Mouse (Mus musculus): ENCODE measurements at regions not wholly inside any gene's neighbourhood (a gene's known extent, or its start where the extent isn't known, plus 50 kb on each side); places are given as distances from the start of the nearest gene placed in this dataset.

- H3K4me1 ChIP-seq = no peaks in the 10 kb centered on the region
- ATAC-seq = no peak
- H3K9ac ChIP-seq = no peak overlapping the region
- H3K27ac ChIP-seq = no peak overlapping the region
- H3K27me3 ChIP-seq (replicated peaks) = no peaks in the 10 kb centered on the region
- no peaks in the 10 kb centered on the region for H3K36me3 ChIP-seq
- H3K4me2 ChIP-seq = no peak overlapping the region
- H3K9me3 ChIP-seq (replicated peaks) = no peaks in the 10 kb centered on the region
- 64% methylated on average over 7 of the region's 7 CpGs for WGBS (ENCODE audit: insufficient replicate concordance)
- H3K4me3 ChIP-seq = no peak overlapping the region
These were observed 233.6 kb upstream of the Gm15217 start for GRCm38 (mm10) chr14:46145584-46145983.

DNA sequence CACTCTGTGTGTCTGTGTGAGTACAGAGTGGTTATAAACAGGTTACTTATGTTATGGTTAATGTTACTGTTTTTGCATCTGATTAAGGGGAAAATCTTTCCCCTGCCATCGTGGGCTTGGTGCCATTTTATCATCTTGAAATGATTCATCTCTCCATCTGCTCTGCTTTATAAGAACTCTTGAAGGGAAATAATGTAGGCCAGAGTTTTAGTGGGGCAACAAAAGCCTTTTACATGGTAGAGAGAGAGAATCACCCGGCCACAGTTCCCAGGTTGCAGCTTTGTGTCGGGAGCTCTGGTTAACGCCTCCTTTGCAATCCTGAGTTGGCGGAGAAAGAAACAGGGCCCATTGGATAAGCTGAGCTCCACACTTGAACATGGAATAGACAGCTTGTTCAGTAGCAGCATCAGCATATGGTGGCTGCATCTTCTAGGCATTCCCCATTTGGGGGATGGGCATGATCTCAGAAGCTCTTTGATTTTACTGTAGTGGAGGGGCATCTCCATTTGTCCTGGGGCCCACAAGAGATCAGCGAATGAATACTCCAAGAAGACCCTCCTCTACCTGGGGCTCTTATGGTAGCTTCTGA, 230.0 kb upstream of the Gm15217 start:
- Histone ChIP-seq H3K9me3 (replicated peaks) (no peaks in the 10 kb centered on the region), H3K4me1 (no peaks in the 10 kb centered on the region), H3K9ac (no peak overlapping the region), H3K27ac (no peak overlapping the region), H3K36me3 (no peaks in the 10 kb centered on the region), H3K27me3 (replicated peaks) (no peaks in the 10 kb centered on the region), H3K4me3 (no peak overlapping the region), H3K4me2 (no peak overlapping the region)
- 65% methylated on average over 6 of the region's 6 CpGs for WGBS (ENCODE audit: insufficient replicate concordance)
- ATAC-seq = no peak

- no peaks in the 10 kb centered on the region for H3K36me3 ChIP-seq
- H3K4me1 ChIP-seq = no peaks in the 10 kb centered on the region
- no peak overlapping the region for H3K4me2 ChIP-seq
- no peak overlapping the region for H3K4me3 ChIP-seq
- WGBS (ENCODE audit: insufficient replicate concordance) = 52% methylated on average over 2 of the region's 2 CpGs
- no peaks in the 10 kb centered on the region for H3K9me3 ChIP-seq (replicated peaks)
- H3K27me3 ChIP-seq (replicated peaks) = no peaks in the 10 kb centered on the region
- no peak for ATAC-seq
- H3K9ac ChIP-seq = no peak overlapping the region
- no peak overlapping the region for H3K27ac ChIP-seq
These were observed 220.5 kb upstream of the Gm15217 start for GRCm38 (mm10) chr14:46158741-46159140.

- Histone ChIP-seq H3K4me1 (no peaks in the 10 kb centered on the region), H3K9ac (no peak overlapping the region), H3K27me3 (replicated peaks) (no peaks in the 10 kb centered on the region), H3K4me2 (no peak overlapping the region), H3K9me3 (replicated peaks) (no peaks in the 10 kb centered on the region), H3K27ac (no peak overlapping the region), H3K4me3 (no peak overlapping the region), H3K36me3 (no peaks in the 10 kb centered on the region)
- 59% methylated on average over 9 of the region's 9 CpGs for WGBS (ENCODE audit: insufficient replicate concordance)
- ATAC-seq = no peak
These were observed 206.9 kb upstream of the Gm15217 start for GRCm38 (mm10) chr14:46172181-46172874.

DNA sequence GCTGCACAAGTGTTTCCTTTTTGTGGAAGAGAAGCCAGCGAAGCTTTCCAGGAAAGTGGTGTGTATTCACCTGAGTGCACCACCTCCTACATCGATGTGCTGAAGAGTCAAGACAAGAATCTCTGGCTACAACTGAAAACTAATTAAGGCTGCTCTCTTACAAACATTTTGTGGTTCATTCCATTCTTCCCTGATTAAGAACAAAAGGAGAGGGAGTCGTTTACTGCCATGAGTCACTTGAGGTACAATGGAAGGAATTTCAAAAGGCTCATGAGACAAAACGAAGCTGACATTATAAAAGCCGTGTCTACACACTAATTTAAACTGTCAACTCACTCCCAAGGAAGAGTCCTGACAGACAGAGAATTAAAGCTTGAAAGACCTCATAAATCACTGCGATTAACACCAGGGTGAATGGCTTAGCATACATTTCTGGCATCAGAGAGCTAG, 206.3 kb upstream of the Gm15217 start:
- Histone ChIP-seq H3K27ac (no peak overlapping the region), H3K36me3 (no peaks in the 10 kb centered on the region), H3K27me3 (replicated peaks) (no peaks in the 10 kb centered on the region), H3K4me1 (no peaks in the 10 kb centered on the region), H3K9me3 (replicated peaks) (no peaks in the 10 kb centered on the region), H3K4me3 (no peak overlapping the region), H3K4me2 (no peak overlapping the region), H3K9ac (no peak overlapping the region)
- 56% methylated on average over 6 of the region's 6 CpGs for WGBS (ENCODE audit: insufficient replicate concordance)
- no peak for ATAC-seq

DNA sequence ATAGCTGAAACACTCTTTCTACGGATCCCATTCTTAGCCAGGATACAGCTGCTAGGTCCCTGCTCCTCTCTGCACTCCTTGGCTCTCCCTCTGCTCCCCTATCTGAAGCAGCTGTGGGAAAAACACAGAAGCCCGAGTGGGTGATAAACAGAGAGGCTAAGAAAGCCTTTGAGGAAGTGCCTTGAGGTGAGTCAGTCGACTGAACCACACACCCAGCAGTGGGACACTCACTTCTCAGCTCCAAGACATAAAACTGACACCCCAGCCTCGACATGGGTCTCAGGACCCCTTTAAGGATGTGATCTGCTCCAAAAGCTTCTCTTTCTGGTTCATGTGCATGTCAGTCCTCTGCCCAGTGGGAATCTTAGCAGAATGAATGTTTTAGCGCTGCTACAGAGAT, 204.8 kb upstream of the Gm15217 start:
- no peaks in the 10 kb centered on the region for H3K4me1 ChIP-seq
- no peaks in the 10 kb centered on the region for H3K9me3 ChIP-seq (replicated peaks)
- H3K27ac ChIP-seq = no peak overlapping the region
- no peak overlapping the region for H3K4me2 ChIP-seq
- no peaks in the 10 kb centered on the region for H3K27me3 ChIP-seq (replicated peaks)
- no peak overlapping the region for H3K9ac ChIP-seq
- no peak overlapping the region for H3K4me3 ChIP-seq
- WGBS (ENCODE audit: insufficient replicate concordance) = 39% methylated on average over 5 of the region's 5 CpGs
- ATAC-seq = no peak
- no peaks in the 10 kb centered on the region for H3K36me3 ChIP-seq

GRCm38 (mm10) chr14:46175291-46176216, 203.7 kb upstream of the Gm15217 start:
- Histone ChIP-seq H3K36me3 (no peaks in the 10 kb centered on the region), H3K9me3 (replicated peaks) (no peaks in the 10 kb centered on the region), H3K27ac (no peak overlapping the region), H3K9ac (no peak overlapping the region), H3K4me2 (no peak overlapping the region), H3K4me3 (no peak overlapping the region), H3K27me3 (replicated peaks) (no peaks in the 10 kb centered on the region), H3K4me1 (no peaks in the 10 kb centered on the region)
- no peak for ATAC-seq
- 67% methylated on average over 15 of the region's 15 CpGs for WGBS (ENCODE audit: insufficient replicate concordance)

- H3K4me3 ChIP-seq = no peak overlapping the region
- ATAC-seq = no peak
- 24% methylated on average over 1 of the region's 1 CpGs for WGBS (ENCODE audit: insufficient replicate concordance)
- H3K4me2 ChIP-seq = no peak overlapping the region
- H3K27ac ChIP-seq = no peak overlapping the region
- H3K4me1 ChIP-seq = no peaks in the 10 kb centered on the region
- no peaks in the 10 kb centered on the region for H3K36me3 ChIP-seq
- H3K27me3 ChIP-seq (replicated peaks) = no peaks in the 10 kb centered on the region
- no peak overlapping the region for H3K9ac ChIP-seq
- no peaks in the 10 kb centered on the region for H3K9me3 ChIP-seq (replicated peaks)
These were observed 200.2 kb upstream of the Gm15217 start for GRCm38 (mm10) chr14:46179024-46179423.

DNA sequence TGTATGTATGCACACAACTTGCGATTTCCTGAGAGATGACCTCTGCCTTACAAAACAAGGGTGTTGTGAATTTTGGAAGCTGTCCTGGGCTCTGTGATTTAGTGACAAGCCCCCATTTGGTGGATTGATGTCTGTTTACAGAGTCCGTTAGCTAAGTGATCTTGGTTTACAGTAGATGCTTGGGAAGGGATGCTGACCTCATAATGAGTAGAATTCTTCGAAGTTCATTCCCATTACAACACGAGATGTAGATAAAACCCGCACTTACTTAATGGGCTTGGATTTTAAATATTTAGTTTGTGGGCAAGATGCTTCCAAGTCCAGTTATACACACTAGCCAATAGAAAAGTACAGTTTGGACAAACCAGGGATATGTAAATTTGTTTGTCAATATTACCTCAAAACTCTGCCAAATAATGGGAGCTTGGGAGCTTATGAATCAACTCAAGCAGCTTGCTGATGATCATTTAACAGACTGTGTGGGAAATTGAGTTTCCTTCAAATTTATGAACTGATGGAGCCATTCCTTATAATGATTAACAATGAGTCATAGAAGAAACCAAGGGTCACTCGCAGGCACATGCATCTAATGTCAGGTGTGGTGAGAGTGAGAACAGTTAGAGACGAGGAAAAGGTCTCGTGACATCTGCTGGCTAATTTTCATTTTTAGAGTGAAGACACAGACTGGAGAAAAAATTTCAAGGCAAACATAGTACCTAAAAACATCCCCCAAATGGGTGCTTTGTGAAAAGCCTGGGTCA, 187.4 kb upstream of the Gm15217 start:
- H3K4me3 ChIP-seq = no peak overlapping the region
- no peak overlapping the region for H3K4me2 ChIP-seq
- no peaks in the 10 kb centered on the region for H3K4me1 ChIP-seq
- H3K9me3 ChIP-seq (replicated peaks) = no peaks in the 10 kb centered on the region
- ATAC-seq = no peak
- no peak overlapping the region for H3K27ac ChIP-seq
- H3K9ac ChIP-seq = no peak overlapping the region
- H3K27me3 ChIP-seq (replicated peaks) = no peaks in the 10 kb centered on the region
- no peaks in the 10 kb centered on the region for H3K36me3 ChIP-seq
- WGBS (ENCODE audit: insufficient replicate concordance) = 61% methylated on average over 8 of the region's 8 CpGs

GRCm38 (mm10) chr14:46193577-46193976, 185.6 kb upstream of the Gm15217 start:
- no peak overlapping the region for H3K4me3 ChIP-seq
- no peak for ATAC-seq
- WGBS (ENCODE audit: insufficient replicate concordance) = 45% methylated on average over 4 of the region's 4 CpGs
- no peak overlapping the region for H3K27ac ChIP-seq
- H3K27me3 ChIP-seq (replicated peaks) = no peaks in the 10 kb centered on the region
- no peak overlapping the region for H3K9ac ChIP-seq
- no peaks in the 10 kb centered on the region for H3K4me1 ChIP-seq
- no peaks in the 10 kb centered on the region for H3K9me3 ChIP-seq (replicated peaks)
- H3K36me3 ChIP-seq = no peaks in the 10 kb centered on the region
- no peak overlapping the region for H3K4me2 ChIP-seq

GRCm38 (mm10) chr14:46195939-46196338, 183.3 kb upstream of the Gm15217 start:
- no peaks in the 10 kb centered on the region for H3K9me3 ChIP-seq (replicated peaks)
- WGBS (ENCODE audit: insufficient replicate concordance) = 30% methylated on average over 6 of the region's 6 CpGs
- H3K36me3 ChIP-seq = no peaks in the 10 kb centered on the region
- H3K27ac ChIP-seq = no peak overlapping the region
- no peak overlapping the region for H3K4me2 ChIP-seq
- H3K27me3 ChIP-seq (replicated peaks) = no peaks in the 10 kb centered on the region
- H3K4me3 ChIP-seq = no peak overlapping the region
- H3K9ac ChIP-seq = no peak overlapping the region
- ATAC-seq = no peak
- H3K4me1 ChIP-seq = no peaks in the 10 kb centered on the region

All from liver, embryonic 12.5 days (tissue).